Mouse (Mus musculus) liver, embryonic 12.5 days (tissue): Measurements from ENCODE around the gene Ttc9c. TPM values are rescaled to one million over a fixed set of nuclear protein-coding genes. Genes with fewer than 3 reads are reported as not detected.
"Not testable (repeated sequence)": the region's sequence is repeated elsewhere in the genome, so short reads cannot be mapped to it uniquely, and the experiment has no call there.

Source experiments
- ATAC-seq: fragments of 200-750 bp; cut with Nextera tagmentation; 2 replicates; pipeline ENCODE4 v1.8.0; 2017; ENCODE audit warnings: moderate number of reproducible peaks, mild to moderate bottlenecking, moderate library complexity
- H3K27ac ChIP-seq: fragments of 300-500 bp; sonication (generic); 2 replicates; pipeline ENCODE4 v1.5.1; 2016; ENCODE audit warnings: mild to moderate bottlenecking
- H3K27me3 ChIP-seq: fragments of 300-500 bp; sonication (generic); replicated peaks from 2 replicates; pipeline ENCODE4 v1.6.1; 2016; ENCODE audit warnings: mild to moderate bottlenecking, moderate library complexity
- H3K36me3 ChIP-seq: fragments of 300-500 bp; sonication (generic); 2 replicates; pipeline ENCODE4 v1.6.1; 2016; ENCODE audit warnings: mild to moderate bottlenecking, moderate library complexity
- H3K4me1 ChIP-seq: fragments of 300-500 bp; sonication (generic); 2 replicates; pipeline ENCODE4 v1.6.1; 2016
- H3K4me2 ChIP-seq: fragments of 300-500 bp; sonication (generic); 2 replicates; pipeline ENCODE4 v1.6.1; 2016; ENCODE audit warnings: mild to moderate bottlenecking, moderate library complexity
- H3K4me3 ChIP-seq: fragments of 300-500 bp; sonication (generic); 2 replicates; pipeline ENCODE4 v1.5.1; 2016; ENCODE audit warnings: mild to moderate bottlenecking, moderate library complexity
- H3K9ac ChIP-seq: fragments of 300-500 bp; sonication (generic); 2 replicates; pipeline ENCODE4 v1.6.1; 2016; ENCODE audit warnings: mild to moderate bottlenecking, moderate library complexity
- H3K9me3 ChIP-seq: fragments of 300-500 bp; sonication (generic); replicated peaks from 2 replicates; pipeline ENCODE4 v1.6.1; 2016; ENCODE audit warnings: mild to moderate bottlenecking, moderate library complexity
- WGBS: fragments of 180-500 bp; shearing (Covaris S2); methylation state at CpG from one replicate; pipeline ENCODE4 v1.1.7; 2016; ENCODE audit not compliant: insufficient replicate concordance; 5-methylcytosine and 5-hydroxymethylcytosine counted together
- polyA plus RNA-seq: library from polyadenylated mRNA; unstranded; fragments of >200 nt; fragmentation: Nextera tagmentation; extraction: Ambion mirVana; gene quantifications from 2 replicates; pipeline ENCODE4 v1.2.1, GENCODE M21; 2016

The Ttc9c gene
- polyA plus RNA-seq, 1 experiment from 2014 or later = 31.6 TPM

DNA sequence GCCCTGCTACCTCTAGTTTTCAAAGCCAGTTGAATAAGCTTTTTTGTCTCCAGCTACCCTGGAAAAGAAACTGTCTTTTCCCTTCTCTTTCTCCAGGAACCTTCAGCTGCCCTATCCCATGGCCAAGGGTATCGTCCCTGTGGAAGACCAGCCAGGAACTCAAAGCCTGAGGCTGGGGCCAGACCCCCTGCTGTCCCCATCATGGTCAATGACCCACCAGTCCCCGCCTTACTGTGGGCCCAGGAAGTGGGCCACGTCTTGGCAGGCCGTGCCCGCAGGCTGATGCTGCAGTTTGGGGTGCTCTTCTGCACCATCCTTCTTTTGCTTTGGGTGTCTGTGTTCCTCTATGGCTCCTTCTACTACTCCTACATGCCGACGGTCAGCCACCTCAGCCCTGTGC lies 21.9 kb upstream of the Ttc9c start:
- H3K9ac ChIP-seq = peak overlapping the region; percentile 78
- H3K4me3 ChIP-seq = peak overlapping the region; percentile 67
- no peaks in the 10 kb centered on the region for H3K27me3 ChIP-seq
- peak overlapping the region; percentile 61; the same call in 1 of the 2 replicates for H3K27ac ChIP-seq
- no peak for ATAC-seq
- peaks cover 43% of the 10 kb centered on the region for H3K4me1 ChIP-seq
- no peaks in the 10 kb centered on the region for H3K9me3 ChIP-seq
- H3K36me3 ChIP-seq = peaks cover 34% of the 10 kb centered on the region
- H3K4me2 ChIP-seq = peak overlapping the region; percentile 85
- WGBS = 74% methylated on average over 7 of the region's 7 CpGs

DNA sequence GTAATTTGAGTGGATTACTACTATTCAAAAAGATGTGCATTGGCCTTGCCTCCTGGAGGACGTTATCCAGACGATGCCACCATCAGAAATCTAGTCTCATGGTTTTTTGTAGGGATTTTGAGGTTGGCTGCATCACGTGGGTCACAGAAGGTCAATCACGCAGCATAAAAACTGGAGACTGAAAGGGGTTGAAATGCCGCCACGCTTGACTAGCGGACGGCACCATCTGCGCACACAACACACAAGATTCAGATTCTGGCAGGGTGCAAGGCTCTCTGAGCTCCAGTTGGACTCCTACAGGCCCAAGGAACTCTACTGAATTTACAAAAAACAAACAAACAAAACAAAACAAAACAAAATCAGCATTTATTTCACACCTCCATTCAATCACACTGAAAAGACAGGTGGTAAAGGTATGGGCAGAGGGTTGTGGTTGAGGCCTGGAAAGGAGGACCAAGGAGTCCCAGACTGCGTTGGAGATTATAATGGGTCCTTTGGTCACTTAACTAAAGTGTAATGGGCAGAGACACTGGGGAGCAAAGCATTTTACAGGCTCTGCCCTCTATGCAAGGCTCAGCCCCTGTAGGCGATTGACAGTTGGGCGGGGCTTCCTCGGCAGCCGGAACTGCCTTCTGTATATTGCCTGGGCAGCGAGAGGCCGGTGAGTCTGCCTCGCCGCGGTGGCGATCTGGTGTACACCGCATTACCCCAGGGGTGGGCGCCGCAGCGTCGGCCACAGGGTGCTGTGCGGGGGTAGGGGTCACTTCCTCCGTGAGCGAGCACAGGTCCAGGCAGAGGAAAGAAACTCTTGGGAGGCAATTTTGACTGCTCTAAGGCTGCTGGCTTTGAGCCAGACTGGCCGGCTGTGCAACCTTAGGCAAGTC lies 21.0 kb upstream of the Ttc9c start:
- Histone ChIP-seq H3K36me3 (peaks cover 36% of the 10 kb centered on the region), H3K4me3 (peak overlapping the region; percentile 67), H3K9ac (peak overlapping the region; percentile 78), H3K4me2 (peak overlapping the region; percentile 85), H3K9me3 (no peaks in the 10 kb centered on the region), H3K27me3 (no peaks in the 10 kb centered on the region), H3K4me1 (peaks cover 43% of the 10 kb centered on the region), H3K27ac (peak overlapping the region; percentile 61)
- WGBS = 25% methylated on average over 29 of the region's 29 CpGs
- peak; percentile 77 for ATAC-seq

- Histone ChIP-seq H3K27me3 (no peaks in the 10 kb centered on the region), H3K27ac (peak within 1 kb of the TSS; percentile 92), H3K4me1 (peaks cover 43% of the 10 kb centered on the region), H3K36me3 (peaks cover 41% of the 10 kb centered on the region), H3K9me3 (no peaks in the 10 kb centered on the region), H3K4me3 (peak within 1 kb of the TSS; percentile 69), H3K9ac (peak within 1 kb of the TSS; percentile 79), H3K4me2 (peak within 1 kb of the TSS; percentile 93)
- WGBS = 78% methylated on average over 11 of the region's 11 CpGs
- ATAC-seq = no peak
These were observed 20.2 kb upstream of the Ttc9c start, which contains the start of gene Gng3 for GRCm38 (mm10) chr19:8839103-8839907. Gng3 (minus strand) TSS chr19:8839194.

GRCm38 (mm10) chr19:8838041-8838730 lies 19.1 kb upstream of the Ttc9c start:
- peak; percentile 9; the same call in 1 of the 2 replicates for ATAC-seq
- H3K9ac ChIP-seq = peak overlapping the region; percentile 79
- H3K27me3 ChIP-seq = no peaks in the 10 kb centered on the region
- peak overlapping the region; percentile 92 for H3K27ac ChIP-seq
- no peaks in the 10 kb centered on the region for H3K9me3 ChIP-seq
- peaks cover 49% of the 10 kb centered on the region for H3K36me3 ChIP-seq
- WGBS = 24% methylated on average over 15 of the region's 15 CpGs
- peak overlapping the region; percentile 69 for H3K4me3 ChIP-seq
- peaks cover 43% of the 10 kb centered on the region for H3K4me1 ChIP-seq
- H3K4me2 ChIP-seq = peak overlapping the region; percentile 93

DNA sequence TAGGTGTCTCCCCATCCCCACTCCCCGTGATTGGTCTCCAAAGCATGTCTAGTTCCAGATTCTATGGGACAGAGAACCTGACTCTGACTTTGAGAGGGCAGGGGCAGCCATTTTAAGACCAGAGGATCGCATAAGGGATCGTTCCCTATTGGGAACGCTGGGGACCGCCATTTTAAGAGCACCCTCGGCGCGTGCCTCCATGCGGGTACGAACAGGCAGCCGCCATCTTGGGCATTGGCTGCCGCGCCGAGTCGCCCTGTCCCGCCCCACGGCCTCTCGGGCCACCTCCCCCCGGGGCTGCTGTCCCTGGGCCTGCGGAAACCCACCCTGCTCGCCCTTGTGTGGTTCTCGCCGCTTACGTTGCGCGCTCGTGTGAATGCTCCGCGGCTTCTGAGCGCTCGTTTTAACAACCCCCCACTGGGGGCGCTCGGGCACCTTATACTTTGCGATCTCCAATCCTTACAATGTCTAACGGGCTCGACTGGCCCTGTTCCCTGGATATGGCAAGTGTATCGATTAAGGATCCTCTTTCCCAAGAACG lies 18.2 kb upstream of the Ttc9c start, which contains the start of gene Bscl2:
TSS of gene Bscl2 (plus strand) at position 217 of the 541 bp plus-strand sequence.
- Histone ChIP-seq H3K36me3 (peaks cover 52% of the 10 kb centered on the region), H3K4me1 (peaks cover 43% of the 10 kb centered on the region), H3K27me3 (no peaks in the 10 kb centered on the region), H3K9ac (peak within 1 kb of the TSS; percentile 79), H3K9me3 (no peaks in the 10 kb centered on the region), H3K4me2 (peak within 1 kb of the TSS; percentile 93), H3K27ac (peak within 1 kb of the TSS; percentile 92), H3K4me3 (peak within 1 kb of the TSS; percentile 69)
- peak; percentile 77 for ATAC-seq
- WGBS = 1% methylated on average over 38 of the region's 38 CpGs

DNA sequence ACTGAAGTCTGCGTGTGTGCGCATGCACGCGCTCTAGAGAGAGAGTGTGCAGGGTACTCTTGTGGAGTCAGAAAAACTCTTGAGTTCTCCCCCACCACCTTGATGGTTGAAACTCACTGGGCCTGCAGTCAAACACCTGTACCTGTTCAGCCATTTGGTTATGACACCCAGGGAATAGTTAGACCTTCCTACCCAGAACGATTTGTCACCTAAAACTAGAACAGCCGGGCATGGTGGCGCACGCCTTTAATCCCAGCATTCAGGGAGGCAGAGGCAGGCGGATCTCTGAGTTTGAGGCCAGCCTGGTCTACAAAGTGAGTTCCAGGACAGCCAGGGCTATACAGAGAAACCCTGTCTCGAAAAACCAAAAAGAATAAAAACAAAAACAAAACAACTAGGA lies 17.2 kb upstream of the Ttc9c start:
- 96% methylated on average over 10 of the region's 10 CpGs for WGBS
- not testable (repeated sequence) for H3K4me2 ChIP-seq

DNA sequence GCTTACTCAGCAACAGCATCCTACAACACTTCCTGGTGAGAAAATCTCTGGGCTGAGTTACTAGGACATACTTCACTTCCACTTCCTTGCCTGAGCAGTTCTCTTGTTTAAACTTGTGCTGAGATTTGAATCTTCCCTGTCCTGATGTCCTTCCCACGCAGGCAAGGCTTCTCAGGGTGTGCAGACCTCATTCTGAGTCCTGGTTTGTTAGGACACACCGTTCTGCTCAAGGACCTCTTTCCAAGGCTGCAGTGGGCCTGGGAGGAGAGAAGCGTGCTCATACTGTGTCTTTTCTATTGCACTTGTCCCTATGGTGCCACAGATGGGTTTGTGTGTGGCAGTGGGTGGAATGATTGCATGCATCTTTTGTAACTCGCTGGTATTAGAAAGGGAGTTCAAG lies 13.8 kb upstream of the Ttc9c start:
- Histone ChIP-seq H3K4me3 (no peak overlapping the region), H3K4me2 (no peak overlapping the region), H3K9me3 (no peaks in the 10 kb centered on the region), H3K27ac (no peak overlapping the region), H3K36me3 (peaks cover 85% of the 10 kb centered on the region), H3K27me3 (no peaks in the 10 kb centered on the region), H3K4me1 (peaks cover 17% of the 10 kb centered on the region), H3K9ac (no peak overlapping the region)
- 88% methylated on average over 4 of the region's 4 CpGs for WGBS
- ATAC-seq = no peak

More for the DNA sequence above, 17.2 kb upstream of the Ttc9c start:
- ATAC-seq, H3K27me3 ChIP-seq, H3K9ac ChIP-seq, H3K9me3 ChIP-seq, H3K4me3 ChIP-seq: not testable (repeated sequence)
- Histone ChIP-seq H3K4me1 (peaks cover 41% of the 10 kb centered on the region), H3K36me3 (peaks cover 55% of the 10 kb centered on the region), H3K27ac (peak overlapping the region; percentile 92; the same call in 1 of the 2 replicates)

DNA sequence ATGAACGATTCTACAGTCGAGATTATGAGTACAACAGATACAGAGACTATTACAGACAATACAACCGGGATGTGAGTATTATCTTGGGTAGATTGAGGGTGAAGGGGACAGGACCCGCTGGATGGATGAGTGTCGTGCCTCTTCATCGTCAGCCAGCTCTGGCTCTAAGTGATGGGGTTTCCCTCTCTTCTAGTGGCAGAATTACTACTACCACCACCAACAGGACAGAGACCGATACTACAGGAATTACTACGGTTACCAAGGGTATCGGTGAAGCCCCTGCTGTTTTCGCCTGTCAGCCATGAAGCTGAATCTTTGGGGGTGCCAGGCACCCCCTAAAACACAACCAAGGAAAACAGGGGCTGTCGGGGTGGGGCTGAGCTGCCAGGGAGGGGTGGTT lies 12.1 kb upstream of the Ttc9c start:
- Histone ChIP-seq H3K4me2 (no peak overlapping the region), H3K27ac (no peak overlapping the region), H3K9ac (no peak overlapping the region), H3K4me3 (no peak overlapping the region), H3K36me3 (peaks cover 100% of the 10 kb centered on the region), H3K9me3 (no peaks in the 10 kb centered on the region), H3K4me1 (peaks cover 10% of the 10 kb centered on the region; the same call in 1 of the 2 replicates), H3K27me3 (no peaks in the 10 kb centered on the region)
- ATAC-seq = no peak
- 90% methylated on average over 11 of the region's 11 CpGs for WGBS

DNA sequence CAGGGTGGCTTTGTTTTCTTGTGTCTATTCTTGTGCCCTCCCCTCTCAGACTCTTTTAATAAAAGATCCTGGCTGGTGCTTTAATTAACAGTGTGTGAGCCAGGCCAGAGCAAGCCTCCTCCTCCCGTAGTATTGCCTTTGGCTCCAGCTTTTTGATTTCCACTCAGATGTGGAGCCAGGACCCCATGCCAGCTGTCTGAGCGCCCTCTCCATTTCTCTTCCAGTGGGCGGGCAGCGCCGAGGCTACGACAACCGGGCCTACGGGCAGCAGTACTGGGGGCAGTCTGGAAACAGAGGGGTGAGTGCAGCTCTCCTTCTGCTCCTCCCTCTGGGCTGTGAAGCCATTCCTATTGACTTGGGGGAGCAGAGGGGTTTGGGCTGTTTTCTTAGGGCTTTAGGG lies 11.5 kb upstream of the Ttc9c start:
- WGBS = 95% methylated on average over 8 of the region's 8 CpGs
- Histone ChIP-seq H3K4me1 (peaks cover 10% of the 10 kb centered on the region; the same call in 1 of the 2 replicates), H3K4me2 (no peak overlapping the region), H3K9me3 (no peaks in the 10 kb centered on the region), H3K4me3 (no peak overlapping the region), H3K9ac (no peak overlapping the region), H3K36me3 (peaks cover 100% of the 10 kb centered on the region), H3K27me3 (no peaks in the 10 kb centered on the region), H3K27ac (no peak overlapping the region)
- no peak for ATAC-seq

DNA sequence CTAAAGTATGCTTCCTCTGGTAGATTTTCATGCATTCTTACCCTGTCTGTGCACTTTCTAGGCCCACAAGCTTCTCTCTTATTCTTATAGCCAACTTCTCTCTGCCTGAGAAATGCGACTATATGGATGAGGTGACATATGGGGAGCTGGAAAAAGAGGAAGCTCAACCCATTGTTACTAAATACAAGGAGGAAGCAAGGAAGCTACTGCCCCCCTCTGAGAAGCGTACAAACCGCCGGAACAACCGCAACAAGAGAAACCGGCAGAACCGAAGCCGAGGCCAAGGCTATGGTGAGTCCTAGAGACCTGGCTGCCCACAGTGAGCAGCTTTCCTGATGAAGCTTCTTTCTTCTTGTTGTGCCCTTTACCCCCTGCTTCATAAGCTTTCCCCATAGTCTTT lies 10.5 kb upstream of the Ttc9c start, which contains the start of gene AC129217.1:
TSS of gene AC129217.1 (plus strand) at position 114 of the 400 bp plus-strand sequence.
- Histone ChIP-seq H3K27me3 (no peaks in the 10 kb centered on the region), H3K4me2 (no peak within 1 kb of the TSS), H3K9me3 (no peaks in the 10 kb centered on the region), H3K36me3 (peaks cover 99% of the 10 kb centered on the region), H3K27ac (no peak within 1 kb of the TSS), H3K9ac (no peak within 1 kb of the TSS), H3K4me3 (no peak within 1 kb of the TSS), H3K4me1 (peaks cover 10% of the 10 kb centered on the region; the same call in 1 of the 2 replicates)
- ATAC-seq = no peak
- 57% methylated on average over 8 of the region's 8 CpGs for WGBS

- ATAC-seq = no peak
- no peaks in the 10 kb centered on the region for H3K9me3 ChIP-seq
- H3K27me3 ChIP-seq = no peaks in the 10 kb centered on the region
- H3K27ac ChIP-seq = no peak overlapping the region
- 83% methylated on average over 8 of the region's 8 CpGs for WGBS
- peak overlapping the region; percentile 100 for H3K4me3 ChIP-seq
- H3K36me3 ChIP-seq = peaks cover 59% of the 10 kb centered on the region
- H3K4me1 ChIP-seq = peaks cover 29% of the 10 kb centered on the region
- peak overlapping the region; percentile 84 for H3K4me2 ChIP-seq
- peak overlapping the region; percentile 99 for H3K9ac ChIP-seq
These were observed 3.6 kb upstream of the Ttc9c start for GRCm38 (mm10) chr19:8822696-8823095.
